Mouse (Mus musculus): Measurements from ENCODE around the gene Gm42688.
"Not testable (repeated sequence)": the region's sequence is repeated elsewhere in the genome, so short reads cannot be mapped to it uniquely, and the experiment has no call there.

Gm42688 gene

DNA sequence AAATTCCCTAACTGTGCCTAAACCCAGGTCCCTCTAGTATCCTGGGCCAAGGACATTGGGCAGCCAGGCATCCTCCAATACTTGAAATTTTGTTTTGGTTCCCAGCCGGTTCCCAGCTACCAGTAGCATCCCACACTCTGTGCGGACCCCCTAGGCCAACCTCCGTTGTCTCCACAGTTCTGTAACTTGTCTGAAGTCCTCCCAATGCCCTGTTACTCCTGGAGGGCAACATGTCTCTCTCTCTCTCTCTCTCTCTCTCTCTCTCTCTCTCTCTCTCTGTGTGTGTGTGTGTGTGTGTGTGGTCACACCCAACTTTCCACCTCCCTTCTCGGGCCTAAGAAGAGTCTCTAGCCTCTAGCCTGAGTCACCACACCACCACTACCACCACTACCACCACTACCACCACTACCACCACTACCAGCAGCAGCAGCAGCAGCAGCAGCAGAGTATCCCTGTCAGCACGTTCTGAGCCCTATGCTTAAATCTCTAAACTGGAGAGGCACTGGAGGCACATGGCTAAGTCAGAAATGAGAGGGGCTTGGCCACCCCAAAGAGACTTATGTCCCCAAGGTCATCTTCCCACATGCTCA, 35.0 kb downstream of the Gm42688 start:
- in situ Hi-C loops (cut with MboI, MseI), result no loop called here

DNA sequence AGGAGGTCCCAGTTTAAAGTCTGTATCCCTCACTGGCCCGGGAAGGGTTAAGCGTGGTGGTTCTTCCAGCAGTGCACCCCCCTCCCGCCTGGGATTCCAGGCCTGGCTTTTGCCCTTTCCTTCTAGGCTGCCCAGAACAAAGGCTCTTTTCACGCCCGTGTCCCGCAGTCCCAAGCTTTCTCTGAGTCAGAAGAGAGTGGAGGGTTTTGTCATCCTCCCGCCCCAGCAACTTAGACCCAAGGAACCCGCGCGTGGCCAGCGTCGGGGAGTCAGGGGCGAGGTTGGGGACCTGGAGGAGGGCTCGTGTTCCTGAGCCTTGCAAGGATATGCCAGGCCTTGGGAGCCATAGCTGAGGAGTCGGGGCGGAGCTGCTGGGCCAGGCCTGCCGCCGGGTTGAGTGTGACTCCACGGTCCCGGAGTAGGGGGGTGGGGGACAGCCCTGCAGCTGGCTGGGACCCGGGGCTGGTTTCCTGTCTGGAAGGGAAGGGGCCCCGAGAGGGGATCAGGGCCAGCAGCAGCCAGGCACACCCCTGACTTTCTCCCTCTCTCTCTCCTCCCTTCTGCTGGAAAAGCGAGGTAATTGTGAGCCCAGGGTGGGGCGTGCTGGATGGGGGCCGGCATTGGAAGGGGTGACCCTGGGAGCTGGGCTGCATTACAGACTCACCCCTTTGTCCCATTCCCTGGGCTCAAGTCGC, 35.6 kb downstream of the Gm42688 start:
- in situ Hi-C loops (cut with MboI, MseI), result no loop called here

DNA sequence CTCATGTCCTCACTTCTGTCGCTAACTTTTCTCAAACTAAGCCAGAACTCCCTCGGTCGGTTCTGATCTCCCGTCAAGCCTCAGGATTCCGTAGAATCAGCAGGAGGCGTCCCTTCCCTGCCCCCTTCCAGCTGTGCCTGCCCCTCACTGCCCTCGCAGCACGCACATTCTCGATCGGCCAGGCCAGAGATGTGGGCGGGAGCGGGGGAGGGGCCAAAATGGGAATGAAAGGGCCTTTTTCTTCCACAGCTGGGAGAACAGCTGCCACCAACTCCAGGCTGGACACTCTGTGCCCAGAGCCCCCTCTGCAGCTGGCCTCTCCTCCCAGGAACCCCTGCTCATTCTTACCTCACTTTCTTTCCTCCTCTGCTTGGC, 36.1 kb downstream of the Gm42688 start:
- in situ Hi-C loops (cut with MboI, MseI), result no loop called here

DNA sequence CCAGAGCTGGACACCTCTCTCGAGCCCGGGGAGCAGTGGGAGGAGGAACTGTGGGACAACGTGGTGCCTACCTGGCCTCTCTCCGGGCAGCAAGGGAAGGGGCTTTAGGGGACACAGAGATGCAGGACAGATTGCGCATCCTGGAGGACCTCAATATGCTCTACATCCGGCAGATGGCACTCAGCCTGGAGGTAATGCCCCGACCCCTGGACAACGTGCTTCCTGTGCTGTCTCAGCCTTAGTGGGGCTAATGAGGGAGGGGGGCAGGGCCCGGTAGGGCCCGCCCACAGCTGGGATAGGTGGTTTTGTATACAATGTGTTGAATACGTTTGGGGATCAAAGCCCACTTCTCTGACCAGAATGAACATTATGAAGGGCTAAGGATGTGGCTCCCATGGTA, 36.6 kb downstream of the Gm42688 start:
- in situ Hi-C loops (cut with MboI, MseI), result no loop called here

DNA sequence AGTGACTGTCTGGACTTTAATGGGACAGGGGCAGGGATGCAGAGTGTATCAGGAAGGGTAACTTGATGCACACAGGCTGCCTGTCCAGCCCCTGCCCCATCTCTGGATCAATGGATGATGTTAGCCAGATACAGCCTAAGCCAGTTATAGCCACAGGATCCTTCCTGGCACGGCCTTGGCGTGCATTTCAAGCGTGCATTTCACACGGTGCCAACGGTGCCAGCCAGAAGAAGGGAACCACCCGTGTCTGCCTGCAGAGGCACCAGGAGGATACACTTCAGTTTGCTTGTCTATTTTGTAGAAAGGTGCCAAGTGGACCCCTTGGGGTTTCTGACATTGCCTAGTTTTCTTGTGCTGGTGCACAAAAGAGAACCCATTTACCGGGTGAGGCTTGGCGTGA, 38.6 kb downstream of the Gm42688 start:
- in situ Hi-C loops (cut with MboI, MseI), result no loop called here

DNA sequence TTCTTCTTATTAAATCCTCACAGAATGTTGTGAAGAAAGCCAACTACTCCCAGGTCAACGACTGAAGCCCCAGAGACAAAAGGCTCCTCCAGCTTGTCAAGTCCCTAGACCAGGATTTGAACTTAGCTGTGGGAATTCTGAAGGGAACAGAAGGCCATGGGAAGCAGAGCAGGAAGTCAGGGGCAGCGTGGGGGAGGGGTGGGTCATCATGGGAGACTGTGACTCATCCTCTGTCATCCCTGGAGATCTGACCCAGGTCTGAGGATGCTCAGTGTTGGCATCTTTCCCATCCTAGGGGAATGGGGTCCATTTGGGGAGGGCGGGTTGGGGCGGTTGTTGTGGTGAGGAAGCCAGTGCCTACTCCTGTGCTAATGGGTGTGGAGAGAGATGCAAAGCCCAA, 40.2 kb downstream of the Gm42688 start:
- in situ Hi-C loops (cut with MboI, MseI), result no loop called here

DNA sequence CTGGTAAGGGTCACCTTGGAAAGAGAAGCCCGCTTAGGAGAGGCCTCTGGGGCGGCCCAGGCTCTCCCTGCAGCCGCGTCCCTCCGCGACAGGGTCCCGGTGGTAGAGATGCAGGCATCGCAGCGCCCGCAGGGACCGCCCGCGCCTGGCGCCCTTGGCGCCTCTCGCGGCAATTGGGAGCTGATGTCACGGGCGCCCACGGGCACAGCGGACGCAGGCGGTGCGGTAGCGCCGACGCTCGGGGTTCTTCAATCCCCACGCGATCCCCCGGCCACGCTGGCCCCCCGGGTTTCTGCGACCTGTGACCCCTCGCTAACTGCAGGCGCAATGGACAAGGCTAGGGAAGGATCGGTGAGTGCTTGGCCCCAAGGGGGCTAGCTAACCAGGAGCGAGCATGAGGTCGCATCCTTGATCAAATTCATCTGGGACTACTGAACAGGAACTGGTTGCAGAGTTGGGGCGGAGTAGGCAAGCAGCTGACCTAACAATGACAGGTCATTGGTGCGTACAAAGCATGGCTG, 40.9 kb downstream of the Gm42688 start:
- in situ Hi-C loops (cut with MboI, MseI), result no loop called here

DNA sequence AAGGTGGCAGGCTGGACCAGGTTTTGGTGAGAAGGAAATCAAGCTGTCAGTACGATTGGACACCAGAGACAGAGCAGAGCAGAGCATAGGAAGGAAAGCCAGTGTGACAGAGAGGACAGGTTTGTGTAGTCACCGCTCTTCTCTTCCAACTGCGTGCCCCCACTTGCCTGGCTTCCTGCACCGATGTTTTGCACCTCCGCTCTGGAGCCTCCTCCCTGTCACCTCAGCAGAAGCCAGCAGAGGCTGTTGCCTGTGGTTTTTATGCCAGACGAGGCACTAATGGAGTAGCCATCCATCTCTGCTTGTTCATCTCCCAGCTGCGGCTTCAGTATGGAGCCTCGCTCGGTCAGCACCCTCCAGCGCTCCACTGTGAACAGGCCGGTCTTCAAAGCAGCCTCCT, 41.5 kb downstream of the Gm42688 start:
- in situ Hi-C loops (cut with MboI, MseI), result no loop called here

DNA sequence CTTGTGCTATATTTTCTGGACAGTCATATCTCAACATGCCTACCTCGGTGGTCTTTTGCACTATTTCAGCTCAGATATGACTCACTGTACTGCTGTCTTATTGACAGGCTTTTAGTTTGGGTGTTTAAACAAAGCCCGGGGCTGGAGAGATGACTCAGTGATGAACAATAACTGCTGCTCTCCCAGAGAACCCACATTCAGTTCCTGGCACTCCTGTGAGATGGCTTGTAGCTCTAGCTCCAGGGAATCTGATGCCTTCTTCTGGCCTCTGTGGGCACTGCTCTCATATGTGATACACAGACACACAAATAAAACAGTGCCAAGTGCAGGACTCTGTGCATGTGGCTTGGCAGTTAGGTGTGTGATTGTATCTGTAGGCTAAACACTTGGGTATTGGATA, 43.8 kb downstream of the Gm42688 start:
- in situ Hi-C loops (cut with MboI, MseI), result no loop called here

DNA sequence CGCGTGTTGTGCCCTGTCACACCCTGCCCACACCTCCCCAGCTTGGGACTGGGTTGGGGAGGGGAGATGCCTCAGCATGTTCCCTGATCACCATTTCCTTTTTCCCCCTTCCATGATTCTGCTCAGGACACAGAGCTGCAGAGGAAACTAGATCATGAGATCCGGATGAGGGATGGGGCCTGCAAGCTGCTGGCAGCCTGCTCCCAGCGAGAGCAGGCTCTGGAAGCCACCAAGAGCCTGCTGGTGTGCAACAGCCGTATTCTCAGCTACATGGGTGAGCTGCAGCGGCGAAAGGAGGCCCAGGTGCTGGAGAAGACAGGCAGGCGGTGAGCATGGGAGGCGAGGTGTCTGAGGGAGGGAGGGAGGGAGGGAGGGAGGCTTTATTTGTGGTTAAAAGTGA, 44.4 kb downstream of the Gm42688 start:
- in situ Hi-C loops (cut with MboI, MseI), result no loop called here

DNA sequence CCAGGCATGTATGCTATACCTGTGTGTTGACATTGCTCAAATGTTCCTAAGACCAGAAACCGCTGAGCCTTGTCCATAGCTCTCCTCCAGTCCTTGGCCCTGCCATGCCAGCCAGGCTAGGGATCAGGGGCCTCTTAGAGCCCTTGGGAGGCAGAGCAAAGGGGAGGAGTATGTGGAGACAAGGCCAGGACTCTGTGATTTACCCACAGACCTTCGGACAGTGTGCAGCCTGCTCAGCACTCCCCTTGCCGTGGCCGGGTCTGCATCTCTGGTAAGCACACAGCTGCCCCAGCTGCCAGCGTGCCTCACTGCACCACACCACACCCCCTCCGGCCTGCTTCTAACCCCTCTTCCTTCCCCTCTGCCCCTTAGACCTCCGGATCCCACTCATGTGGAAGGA, 45.9 kb downstream of the Gm42688 start:
- in situ Hi-C loops (cut with MboI, MseI), result no loop called here

DNA sequence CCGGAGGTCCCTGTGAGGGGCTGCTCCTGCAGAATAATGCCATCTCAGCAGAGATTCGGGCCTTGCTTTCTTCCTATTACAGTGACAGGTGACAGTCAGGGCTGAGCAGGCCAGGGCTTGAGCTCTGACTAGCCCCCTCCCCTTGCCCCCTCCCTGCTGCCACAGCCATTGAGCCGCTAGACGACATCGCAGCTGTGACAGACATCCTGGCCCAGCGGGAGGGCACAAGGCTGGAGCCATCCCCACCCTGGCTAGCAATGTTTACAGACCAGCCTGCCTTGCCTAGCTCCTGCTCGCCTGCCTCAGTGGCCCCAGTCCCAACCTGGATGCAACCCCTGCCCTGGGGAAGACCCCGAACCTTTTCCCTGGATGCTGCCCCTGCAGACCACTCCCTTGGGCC, 50.3 kb downstream of the Gm42688 start:
- in situ Hi-C loops (cut with MboI, MseI), result no loop called here

DNA sequence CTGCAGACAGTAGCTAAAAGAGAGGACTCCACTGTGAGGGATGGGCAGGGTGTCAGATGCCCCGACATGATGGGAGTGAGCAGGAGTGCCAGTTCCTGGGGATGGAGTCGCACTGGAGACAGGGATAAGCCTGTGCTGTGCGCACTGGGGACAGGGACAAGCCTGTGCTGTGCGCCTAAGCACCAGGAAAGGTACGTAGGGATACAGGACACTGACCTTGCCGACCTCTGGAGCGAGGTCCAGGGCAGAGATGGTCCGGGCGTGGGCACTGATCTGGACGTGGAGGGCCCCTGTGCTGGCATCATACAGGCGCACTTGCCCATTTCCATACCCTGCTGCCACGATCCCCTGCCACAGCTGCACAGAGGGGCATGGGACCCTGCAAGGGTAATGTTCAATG, 51.6 kb downstream of the Gm42688 start:
- in situ Hi-C loops (cut with MboI, MseI), result no loop called here

DNA sequence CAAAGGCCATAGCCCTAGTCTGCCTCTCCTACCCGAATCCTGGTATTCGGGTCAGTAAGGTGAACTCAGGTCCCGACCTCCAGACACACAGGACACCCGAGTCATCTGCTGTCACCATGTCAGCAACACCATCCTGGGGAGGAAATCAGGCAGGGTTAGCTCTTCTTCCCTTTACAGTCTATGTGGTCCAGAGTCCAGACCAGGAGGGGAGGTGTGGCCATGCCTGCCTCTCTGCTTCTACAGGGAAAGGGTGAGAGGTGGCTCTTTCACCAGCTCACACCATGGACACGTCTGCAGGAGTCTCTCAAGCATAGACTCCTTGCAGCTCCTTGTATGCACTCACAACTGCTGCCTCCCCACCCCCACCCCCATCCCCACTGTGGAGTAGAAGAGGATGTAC, 52.1 kb downstream of the Gm42688 start:
- in situ Hi-C loops (cut with MboI, MseI), result no loop called here

DNA sequence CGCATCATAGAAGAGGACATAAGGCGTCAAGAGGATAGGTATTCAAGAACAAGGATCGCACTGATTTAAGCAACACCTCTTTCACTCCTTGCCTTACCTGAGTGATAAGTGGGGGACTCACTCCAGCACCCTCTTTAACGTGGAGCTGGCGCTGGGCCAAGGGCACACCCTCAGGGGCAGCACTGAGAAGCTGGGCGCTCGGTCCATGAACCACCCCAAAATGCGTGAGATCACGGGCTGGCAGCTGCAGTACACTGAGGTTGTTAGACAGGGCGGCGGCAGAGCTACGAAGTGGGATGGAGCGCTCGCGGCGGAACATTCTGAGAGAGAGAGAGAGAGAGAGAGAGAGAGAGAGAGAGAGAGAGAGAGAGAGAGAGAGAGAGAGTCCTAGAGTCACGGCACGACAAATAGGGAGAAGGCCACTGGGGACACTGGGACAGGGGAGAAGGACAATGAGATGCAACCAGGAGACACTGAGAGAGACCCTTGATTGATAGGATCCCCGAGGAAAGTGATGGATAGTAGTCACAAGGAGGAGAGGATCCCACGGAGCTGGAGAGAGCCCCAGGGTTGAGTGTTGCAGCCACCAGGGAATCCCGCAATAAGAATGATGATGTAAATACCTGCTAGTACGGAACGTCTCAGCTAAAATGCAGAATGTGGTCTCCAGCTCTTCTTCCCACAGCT, 54.3 kb downstream of the Gm42688 start:
- in situ Hi-C loops (cut with MboI, MseI), result no loop called here

DNA sequence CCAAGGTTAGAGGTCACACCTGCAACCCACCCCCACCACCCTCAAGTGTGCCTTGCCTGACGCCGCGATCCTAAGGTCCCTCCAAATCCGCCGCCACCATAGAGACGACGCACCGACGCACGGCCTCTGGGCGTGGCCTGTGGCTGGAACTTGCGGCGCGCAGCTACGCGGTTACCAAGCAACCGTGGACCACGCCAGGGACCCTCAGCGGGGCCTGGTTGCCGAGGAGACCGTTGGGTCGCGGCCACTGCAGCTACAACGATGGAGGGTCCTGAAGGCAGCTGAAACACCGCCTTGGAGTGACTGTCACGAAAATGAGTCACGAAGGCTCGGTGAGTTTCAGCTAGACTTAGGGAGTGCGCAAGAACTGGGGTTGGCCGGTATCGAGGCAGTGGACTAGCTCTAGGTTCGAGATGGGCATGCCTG, 54.9 kb downstream of the Gm42688 start, which contains the start of the genes Wdr54 and 1700003E16Rik:
Wdr54 (minus strand) TSS at position 139 of the 426 bp plus-strand sequence.
1700003E16Rik (plus strand) TSS at position 146 of the 426 bp plus-strand sequence.
- in situ Hi-C loops (cut with MboI, MseI), result no loop called here

DNA sequence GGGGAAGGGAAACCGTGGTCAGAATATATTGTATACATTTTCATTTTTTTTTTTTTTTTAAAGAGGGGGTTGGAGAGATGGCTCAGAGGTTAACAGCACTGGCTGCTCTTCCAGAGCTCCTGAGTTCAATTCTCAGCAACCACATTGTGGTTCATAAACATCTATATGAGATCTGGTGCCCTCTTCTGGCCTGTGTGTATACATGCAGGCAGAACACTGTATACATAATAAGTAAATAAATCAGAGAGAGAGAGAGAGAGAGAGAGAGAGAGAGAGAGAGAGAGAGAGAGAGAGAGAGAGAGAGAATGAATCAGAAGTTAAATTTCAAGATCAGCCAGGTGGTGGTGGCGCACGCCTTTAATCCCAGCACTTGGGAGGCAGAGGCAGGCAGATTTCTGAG, 58.0 kb downstream of the Gm42688 start:
- in situ Hi-C loops (cut with MboI, MseI), result not testable (repeated sequence)
